Mouse (Mus musculus) ES-Bruce4 (cell line): ENCODE data around the gene Uqcrfs1.

Source experiments
- CTCF ChIP-seq: IDR thresholded peaks from one replicate; pipeline ENCODE4 v1.8.1; 2011; ENCODE audit warnings: low read depth, low read length
- POLR2A ChIP-seq: IDR thresholded peaks from one replicate; pipeline ENCODE4 v1.8.1; 2011; ENCODE audit warnings: low read length; ENCODE audit not compliant: insufficient read depth

- peak; percentile 80 for TF ChIP-seq POLR2A
- no peak for TF ChIP-seq CTCF
These were observed at the start of gene Uqcrfs1 for GRCm38 (mm10) chr13:30544856-30545604.
